9 mouse cellular contexts compared by ENCODE assay signal in genomic region chr12:119237241-119237920, GRCm38 (mm10). TPM values are rescaled to one million over a fixed set of nuclear protein-coding genes. Genes with fewer than 3 reads are reported as not detected.
DNase-seq lines count a peak whose midpoint lies in the region; TF ChIP-seq lines count a peak whose summit lies in the region.
"Had no signal": no experiment of that assay in that cellular context is flagged by ENCODE, and none has a peak within 500 bp of the region (broad histone marks: within the 10 kb centered on the region; RNA-seq: fewer than 3 reads in every experiment).

No protein-coding gene starts in this region.

- H3K27ac ChIP-seq in heart, embryonic 10.5 days, result peak overlapping the region; percentile 91
- H3K27ac ChIP-seq in forebrain, embryonic 10.5 days, result peak overlapping the region; percentile 99

- no peaks in the 10 kb centered on the region for H3K36me3 ChIP-seq in heart, embryonic 10.5 days
- H3K36me3 ChIP-seq in C2C12 (ENCODE audit: control insufficient read depth, insufficient read depth) (no peaks in the 10 kb centered on the region), myocyte (ENCODE audit: control insufficient read depth, insufficient read depth) (no peaks in the 10 kb centered on the region)
- no peaks in the 10 kb centered on the region for H3K36me3 ChIP-seq in forebrain, embryonic 10.5 days (replicated peaks)

- no peaks in the 10 kb centered on the region for H3K79me3 ChIP-seq in C2C12 (ENCODE audit: low read depth)

- 2% methylated on average over 13 of the region's 13 CpGs for WGBS in heart, embryonic 10.5 days
- WGBS in forebrain, embryonic 10.5 days, result 0% methylated on average over 13 of the region's 13 CpGs

- DNase-seq in heart, embryonic 10.5 days (ENCODE audit: low spot score), result no peak
- DNase-seq in heart, adult 8-10 months (ENCODE audit: low spot score), result no peak
- DNase-seq in forebrain, embryonic 10.5 days (ENCODE audit: extremely low spot score, low spot score), result no peak
- DNase-seq in kidney, postnatal 10 days, result peak; percentile 54
- no peak for DNase-seq in layer of hippocampus, adult 9-10 months (ENCODE audit: low spot score)
- no peak for DNase-seq in left cerebral cortex, adult 8-10 months (ENCODE audit: low spot score in 2 of 2)

- no peaks in the 10 kb centered on the region for H3K27me3 ChIP-seq in heart, embryonic 10.5 days (ENCODE audit: insufficient read depth, poor library complexity, severe bottlenecking)
- H3K27me3 ChIP-seq in C2C12 (ENCODE audit: control insufficient read depth, insufficient read depth, insufficient read length) (no peaks in the 10 kb centered on the region), myocyte (ENCODE audit: control insufficient read depth, insufficient read depth, insufficient read length) (no peaks in the 10 kb centered on the region)
- H3K27me3 ChIP-seq in forebrain, embryonic 10.5 days (ENCODE audit: poor library complexity, severe bottlenecking), result no peaks in the 10 kb centered on the region

- H3ac ChIP-seq in C2C12 (ENCODE audit: control insufficient read depth, insufficient read length, low read depth) (peak overlapping the region; percentile 85), myocyte (ENCODE audit: control insufficient read depth, insufficient read length) (peak overlapping the region; percentile 25)

- no peaks in the 10 kb centered on the region for H3K79me2 ChIP-seq in C2C12 (ENCODE audit: control insufficient read depth, insufficient read depth)
- H3K79me2 ChIP-seq in myocyte (ENCODE audit: control insufficient read depth, insufficient read depth), result peaks cover 26% of the 10 kb centered on the region

- peak overlapping the region; percentile 64 for H3K4me3 ChIP-seq in heart, embryonic 10.5 days
- H3K4me3 ChIP-seq in C2C12 (ENCODE audit: insufficient read depth, poor library complexity, severe bottlenecking) (peak overlapping the region; percentile 41), myocyte (peak overlapping the region; percentile 75)
- peak overlapping the region; percentile 68 for H3K4me3 ChIP-seq in forebrain, embryonic 10.5 days

- TF ChIP-seq POLR2A in myocyte (IDR thresholded peaks at IDR 0.05; ENCODE audit: insufficient read length, low read depth), result no peak

- H3K4me1 ChIP-seq in heart, embryonic 10.5 days, result peaks cover 15% of the 10 kb centered on the region
- peaks cover 76% of the 10 kb centered on the region for H3K4me1 ChIP-seq in forebrain, embryonic 10.5 days

- H3K9me3 ChIP-seq in heart, embryonic 10.5 days, result no peaks in the 10 kb centered on the region
- H3K9me3 ChIP-seq in forebrain, embryonic 10.5 days, result no peaks in the 10 kb centered on the region

- peak overlapping the region; percentile 91 for H3K4me2 ChIP-seq in myocyte (ENCODE audit: low read depth)

- no peak for TF ChIP-seq CTCF in C2C12 (IDR thresholded peaks at IDR 0.05; ENCODE audit: control insufficient read depth, insufficient read depth, insufficient read length)

TF ChIP-seq in C2C12, 6 proteins besides CTCF, POLR2A, EP300 and RAD21:
- TF ChIP-seq CEBPB (IDR thresholded peaks at IDR 0.05; ENCODE audit: low read depth) (no peak), USF1 (IDR thresholded peaks at IDR 0.05; ENCODE audit: low read depth) (no peak), FOSL1 (IDR thresholded peaks at IDR 0.05; ENCODE audit: insufficient read depth, low read length, poor library complexity, severe bottlenecking) (no peak), MYOD1 (IDR thresholded peaks at IDR 0.05; ENCODE audit: control insufficient read depth, insufficient read length, low read depth) (no peak), MYOG (IDR thresholded peaks at IDR 0.05; ENCODE audit: control insufficient read depth, extremely low read depth, insufficient read length) (no peak), MAX (IDR thresholded peaks at IDR 0.05) (no peak)

TF ChIP-seq in myocyte, 11 proteins besides CTCF, POLR2A, EP300 and RAD21:
- TF ChIP-seq SRF (IDR thresholded peaks at IDR 0.05; ENCODE audit: control insufficient read depth, insufficient read length, low read depth) (no peak), MYOG (IDR thresholded peaks at IDR 0.05; ENCODE audit: control insufficient read depth in 1 of 3, insufficient read depth in 1 of 3, insufficient read length in 2 of 3, low read depth in 2 of 3) (no peak), POLR2AphosphoS2 (IDR thresholded peaks at IDR 0.05; ENCODE audit: insufficient read length, low read depth) (no peak), TCF3 (IDR thresholded peaks at IDR 0.05; ENCODE audit: insufficient read length, low read depth) (no peak), E2F4 (IDR thresholded peaks at IDR 0.05; ENCODE audit: insufficient read depth) (no peak)

RNA-seq across cellular contexts. Expression of gene Itgb8, which starts 1.2 kb away (rescaled TPM):
- 4.3 and 4.4 TPM in 2 replicates for polyA plus RNA-seq in heart, embryonic 10.5 days (2016; fragmentation: Nextera tagmentation; extraction: Ambion mirVana)
- total RNA-seq in heart, adult 8-10 months (2022), result 1 to 10 TPM; 1.3 to 1.5 (median 1.4) TPM
- polyA plus RNA-seq in C2C12 (2012; fragmentation: generic; extraction: Trizol), result 0.59 TPM
- polyA plus RNA-seq in forebrain, embryonic 10.5 days (2016; fragmentation: Nextera tagmentation; extraction: Ambion mirVana), result 11.9 and 13.0 TPM in 2 replicates
- 0.66 TPM for polyA plus RNA-seq in myocyte (2012; fragmentation: generic; extraction: Trizol)
- total RNA-seq in left cerebral cortex, adult 8-10 months (2022), result 10 to 100 TPM; 38.5 to 47.0 (median 44.6) TPM
- total RNA-seq: MEL had no signal
